Mouse (Mus musculus): ENCODE results near the gene Fndc3a. TPM values are rescaled to one million over a fixed set of nuclear protein-coding genes. Genes with fewer than 3 reads are reported as not detected.

Gene Fndc3a
- polyA plus RNA-seq, 1 experiment from 2014 or later: 13.5 TPM

- Histone ChIP-seq H3K4me2 (no peak overlapping the region), H3K27ac (no peak overlapping the region), H3K9ac (no peak overlapping the region), H3K9me3 (replicated peaks) (no peaks in the 10 kb centered on the region), H3K36me3 (no peaks in the 10 kb centered on the region), H3K4me3 (no peak overlapping the region), H3K4me1 (no peaks in the 10 kb centered on the region), H3K27me3 (replicated peaks) (peaks cover 10% of the 10 kb centered on the region; the same call in 1 of the 2 replicates)
- ATAC-seq: no peak
- WGBS (ENCODE audit: insufficient replicate concordance): 66% methylated on average over 4 of the region's 4 CpGs
Measured at GRCm38 (mm10) chr14:72716175-72716574, 6.4 kb upstream of the Fndc3a start.

DNA sequence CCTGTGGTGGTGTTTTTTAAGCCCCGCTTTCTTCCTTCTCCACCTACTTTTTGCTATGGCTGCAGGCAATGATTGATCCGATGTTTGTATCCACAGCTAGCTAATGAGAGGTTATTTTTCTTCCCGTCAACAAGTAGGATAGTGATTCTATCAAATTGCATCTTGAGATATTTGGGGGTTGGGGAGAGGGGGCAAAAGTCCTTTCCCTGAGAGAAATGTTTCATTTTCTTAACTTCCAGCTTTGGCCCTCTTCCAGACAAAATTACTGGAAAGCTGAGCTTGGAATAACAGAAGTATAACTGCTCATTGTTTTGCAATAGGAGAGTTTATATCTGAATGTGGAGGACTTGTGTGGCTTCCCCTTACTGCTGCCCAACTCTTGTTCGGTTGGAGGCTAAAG is 1.3 kb upstream of the Fndc3a start:
- 55% methylated on average over 4 of the region's 4 CpGs for WGBS (ENCODE audit: insufficient replicate concordance)

DNA sequence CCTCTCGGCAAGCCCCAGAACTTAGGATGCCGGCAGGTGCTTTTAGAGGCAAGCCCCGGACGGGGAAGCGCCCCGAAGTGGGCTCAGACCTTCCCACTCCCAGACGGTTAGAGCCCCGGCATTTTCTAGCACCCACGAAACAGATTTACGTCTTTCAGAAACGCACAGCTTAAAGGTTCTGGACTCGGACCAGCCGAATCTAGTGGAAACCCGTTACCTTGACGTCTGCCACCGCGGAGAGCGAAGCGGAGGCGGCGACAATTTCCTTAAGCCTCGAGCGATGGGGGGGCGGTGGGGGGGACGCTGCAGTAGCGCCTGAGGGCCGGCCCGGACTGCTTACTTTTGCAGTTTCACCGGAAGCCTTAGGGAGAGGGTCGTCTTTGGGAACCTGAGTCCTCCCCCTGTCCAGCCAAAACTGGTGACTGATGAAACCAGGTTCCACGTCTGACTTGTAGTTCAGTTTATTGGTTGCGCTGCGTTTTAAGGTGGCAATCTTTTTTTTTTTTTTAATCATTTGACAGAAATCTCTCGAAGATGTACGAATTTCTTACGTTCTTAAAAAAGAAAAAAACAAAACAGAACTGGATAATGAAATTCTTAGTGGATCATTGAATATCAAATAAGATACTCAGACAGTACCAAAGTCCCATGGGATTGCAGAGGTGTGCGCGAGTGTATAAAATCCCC is 681 bp upstream of the Fndc3a start:
- peaks cover 15% of the 10 kb centered on the region; the same call in 1 of the 2 replicates for H3K27me3 ChIP-seq (replicated peaks)
- ATAC-seq: peak; percentile 57; the same call in 1 of the 2 replicates
- peak overlapping the region; percentile 88 for H3K4me3 ChIP-seq
- peak overlapping the region; percentile 97 for H3K4me2 ChIP-seq
- peak overlapping the region; percentile 89 for H3K9ac ChIP-seq
- 3% methylated on average over 38 of the region's 38 CpGs for WGBS (ENCODE audit: insufficient replicate concordance)
- H3K36me3 ChIP-seq: no peaks in the 10 kb centered on the region
- H3K9me3 ChIP-seq (replicated peaks): no peaks in the 10 kb centered on the region
- peak overlapping the region; percentile 77; the same call in 1 of the 2 replicates for H3K27ac ChIP-seq
- peaks cover 26% of the 10 kb centered on the region for H3K4me1 ChIP-seq

More for the DNA sequence above, 1.3 kb upstream of the Fndc3a start:
- Histone ChIP-seq H3K4me3 (no peak overlapping the region), H3K4me2 (peak overlapping the region; percentile 97), H3K9ac (no peak overlapping the region), H3K4me1 (peaks cover 25% of the 10 kb centered on the region), H3K9me3 (replicated peaks) (no peaks in the 10 kb centered on the region), H3K27ac (no peak overlapping the region), H3K27me3 (replicated peaks) (peaks cover 15% of the 10 kb centered on the region; the same call in 1 of the 2 replicates), H3K36me3 (no peaks in the 10 kb centered on the region)
- ATAC-seq: no peak

DNA sequence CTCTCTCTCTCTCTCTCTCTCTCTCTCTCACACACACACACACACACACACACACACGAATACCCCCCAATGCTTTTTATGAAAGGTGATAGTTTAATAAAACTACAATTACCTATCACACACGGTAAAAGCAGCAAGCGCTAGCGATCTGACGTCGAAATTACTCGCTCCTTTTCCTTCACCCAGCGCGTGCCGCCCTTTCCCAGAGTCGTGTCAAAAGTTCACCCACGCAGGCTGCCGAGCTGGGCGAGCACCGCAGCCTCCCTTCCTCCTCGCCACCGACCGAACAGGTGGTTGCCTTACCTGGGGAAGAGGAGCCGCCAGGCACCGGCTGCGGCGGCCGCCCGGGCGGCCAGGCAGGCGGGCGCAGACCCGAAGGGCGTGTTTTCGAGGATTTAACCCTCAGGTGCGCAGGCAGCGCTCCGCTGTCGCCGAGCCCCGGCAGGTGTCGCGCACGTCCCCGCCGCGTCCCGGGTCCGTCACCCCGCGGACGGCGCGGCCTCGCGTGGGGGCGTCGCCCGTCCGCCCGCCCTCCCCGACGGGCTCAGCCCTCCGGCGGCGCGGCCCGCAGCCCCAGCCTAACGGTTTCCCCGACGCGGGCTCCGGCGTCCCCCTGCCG is 603 bp downstream of the Fndc3a start:
- peaks cover 26% of the 10 kb centered on the region for H3K4me1 ChIP-seq
- no peaks in the 10 kb centered on the region for H3K9me3 ChIP-seq (replicated peaks)
- H3K9ac ChIP-seq: peak overlapping the region; percentile 89
- peak overlapping the region; percentile 88 for H3K4me3 ChIP-seq
- no peaks in the 10 kb centered on the region for H3K36me3 ChIP-seq
- peak overlapping the region; percentile 97 for H3K4me2 ChIP-seq
- ATAC-seq: peak; percentile 83
- WGBS (ENCODE audit: insufficient replicate concordance): 1% methylated on average over 21 of the region's 70 CpGs
- H3K27me3 ChIP-seq (replicated peaks): peaks cover 15% of the 10 kb centered on the region; the same call in 1 of the 2 replicates
- peak overlapping the region; percentile 77 for H3K27ac ChIP-seq

DNA sequence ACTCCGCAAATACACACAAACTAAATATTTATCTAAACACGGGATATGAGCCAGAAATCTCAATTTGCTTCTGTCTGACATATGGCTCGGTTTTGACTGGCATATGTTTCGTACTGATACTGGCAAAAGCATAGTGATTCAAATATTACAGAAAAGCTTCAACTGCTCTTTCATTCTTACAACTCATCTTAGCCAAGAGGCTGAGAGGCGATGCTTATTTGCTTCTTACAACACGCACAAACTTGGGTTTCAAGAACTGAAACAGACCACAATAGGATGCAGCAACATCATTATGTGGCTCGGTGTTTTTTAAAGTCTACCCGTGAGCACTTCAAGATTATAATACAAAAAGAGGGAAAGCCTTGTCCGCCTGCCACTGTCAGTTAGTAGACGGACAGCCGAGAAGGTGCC is 1.2 kb downstream of the Fndc3a start:
- peak overlapping the region; percentile 88 for H3K4me3 ChIP-seq
- WGBS (ENCODE audit: insufficient replicate concordance): 25% methylated on average over 11 of the region's 11 CpGs
- H3K9me3 ChIP-seq (replicated peaks): no peaks in the 10 kb centered on the region
- H3K4me2 ChIP-seq: peak overlapping the region; percentile 97
- H3K27me3 ChIP-seq (replicated peaks): peaks cover 15% of the 10 kb centered on the region; the same call in 1 of the 2 replicates
- peaks cover 26% of the 10 kb centered on the region for H3K4me1 ChIP-seq
- H3K9ac ChIP-seq: 0 out of 2 replicates have a peak overlapping the region, but pooled peaks have one; percentile 89
- no peak for ATAC-seq
- no peaks in the 10 kb centered on the region for H3K36me3 ChIP-seq
- H3K27ac ChIP-seq: no peak overlapping the region

- Histone ChIP-seq H3K9me3 (replicated peaks) (no peaks in the 10 kb centered on the region), H3K4me3 (no peak overlapping the region), H3K4me2 (no peak overlapping the region), H3K27ac (no peak overlapping the region), H3K36me3 (no peaks in the 10 kb centered on the region), H3K4me1 (no peaks in the 10 kb centered on the region), H3K9ac (no peak overlapping the region), H3K27me3 (replicated peaks) (no peaks in the 10 kb centered on the region)
- WGBS (ENCODE audit: insufficient replicate concordance): 37% methylated on average over 5 of the region's 5 CpGs
- no peak for ATAC-seq
Measured at GRCm38 (mm10) chr14:72700056-72700455, 9.7 kb downstream of the Fndc3a start.

- H3K27me3 ChIP-seq (replicated peaks): no peaks in the 10 kb centered on the region
- no peaks in the 10 kb centered on the region for H3K9me3 ChIP-seq (replicated peaks)
- no peak overlapping the region for H3K4me3 ChIP-seq
- 27% methylated on average over 1 of the region's 1 CpGs for WGBS (ENCODE audit: insufficient replicate concordance)
- H3K4me2 ChIP-seq: no peak overlapping the region
- H3K9ac ChIP-seq: no peak overlapping the region
- H3K27ac ChIP-seq: no peak overlapping the region
- no peaks in the 10 kb centered on the region for H3K36me3 ChIP-seq
- ATAC-seq: no peak
- no peaks in the 10 kb centered on the region for H3K4me1 ChIP-seq
Measured at GRCm38 (mm10) chr14:72691406-72691805, 18.4 kb downstream of the Fndc3a start.

GRCm38 (mm10) chr14:72689525-72689924 is 20.3 kb downstream of the Fndc3a start:
- Histone ChIP-seq H3K9ac (no peak overlapping the region), H3K27ac (no peak overlapping the region), H3K9me3 (replicated peaks) (no peaks in the 10 kb centered on the region), H3K4me3 (no peak overlapping the region), H3K27me3 (replicated peaks) (no peaks in the 10 kb centered on the region), H3K36me3 (no peaks in the 10 kb centered on the region), H3K4me2 (no peak overlapping the region), H3K4me1 (no peaks in the 10 kb centered on the region)
- no peak for ATAC-seq

DNA sequence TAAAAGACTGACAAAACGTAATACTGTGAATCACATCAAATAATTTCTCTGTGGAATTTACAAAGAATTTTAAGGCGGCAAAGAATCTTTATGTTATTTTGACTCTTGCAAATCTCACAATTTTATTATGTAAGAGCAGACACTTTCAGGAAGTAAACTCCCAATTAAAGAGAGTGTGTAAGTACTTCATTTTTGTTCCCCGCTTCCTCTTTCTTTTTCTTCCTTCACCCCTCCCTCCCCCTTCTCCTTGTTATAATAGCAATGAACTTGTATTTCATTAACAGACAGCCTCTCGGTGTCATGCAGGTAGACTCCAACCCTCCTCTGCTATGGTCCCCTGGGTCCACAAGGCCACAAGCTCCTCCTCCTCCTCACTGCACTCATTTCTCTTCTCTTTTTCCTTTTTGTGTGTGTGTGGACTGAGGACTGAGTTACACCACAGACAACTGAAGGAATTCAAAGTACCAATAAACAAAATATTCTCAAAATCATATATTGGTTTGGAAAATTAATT is 24.9 kb downstream of the Fndc3a start:
- Histone ChIP-seq H3K4me1 (no peaks in the 10 kb centered on the region), H3K36me3 (no peaks in the 10 kb centered on the region), H3K9ac (no peak overlapping the region), H3K4me3 (no peak overlapping the region), H3K27ac (no peak overlapping the region), H3K27me3 (replicated peaks) (no peaks in the 10 kb centered on the region), H3K9me3 (replicated peaks) (no peaks in the 10 kb centered on the region), H3K4me2 (no peak overlapping the region)
- WGBS (ENCODE audit: insufficient replicate concordance): 62% methylated on average over 4 of the region's 4 CpGs
- no peak for ATAC-seq

DNA sequence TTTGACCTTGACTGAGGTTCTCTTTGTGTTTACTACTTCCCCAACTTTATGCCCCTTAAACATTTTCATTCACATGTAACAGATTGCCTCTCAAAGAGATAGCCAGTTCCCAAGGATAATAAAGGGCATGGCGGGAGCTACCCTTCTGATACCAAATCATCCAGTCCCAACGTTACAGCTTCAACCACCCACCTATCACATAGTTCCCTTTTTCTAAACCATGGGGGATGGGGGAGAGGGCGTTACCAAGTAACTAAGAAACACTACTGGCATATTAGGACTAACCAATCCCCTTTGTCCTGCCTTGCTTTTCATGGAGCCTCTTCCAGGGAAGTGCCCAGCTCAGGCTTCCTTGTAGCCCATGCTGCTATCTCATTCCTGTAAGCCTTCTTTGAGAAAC is 32.6 kb downstream of the Fndc3a start:
- no peak overlapping the region for H3K27ac ChIP-seq
- no peaks in the 10 kb centered on the region for H3K27me3 ChIP-seq (replicated peaks)
- no peaks in the 10 kb centered on the region for H3K9me3 ChIP-seq (replicated peaks)
- no peaks in the 10 kb centered on the region for H3K4me1 ChIP-seq
- no peak overlapping the region for H3K9ac ChIP-seq
- 36% methylated on average over 3 of the region's 3 CpGs for WGBS (ENCODE audit: insufficient replicate concordance)
- no peak overlapping the region for H3K4me2 ChIP-seq
- no peak overlapping the region for H3K4me3 ChIP-seq
- no peaks in the 10 kb centered on the region for H3K36me3 ChIP-seq
- ATAC-seq: no peak

- no peak overlapping the region for H3K9ac ChIP-seq
- H3K36me3 ChIP-seq: no peaks in the 10 kb centered on the region
- no peaks in the 10 kb centered on the region for H3K27me3 ChIP-seq (replicated peaks)
- H3K4me1 ChIP-seq: no peaks in the 10 kb centered on the region
- WGBS (ENCODE audit: insufficient replicate concordance): 88% methylated on average over 3 of the region's 3 CpGs
- no peak overlapping the region for H3K4me2 ChIP-seq
- H3K4me3 ChIP-seq: no peak overlapping the region
- no peak overlapping the region for H3K27ac ChIP-seq
- no peak for ATAC-seq
- no peaks in the 10 kb centered on the region for H3K9me3 ChIP-seq (replicated peaks)
Measured at GRCm38 (mm10) chr14:72671911-72672310, 37.9 kb downstream of the Fndc3a start.

GRCm38 (mm10) chr14:72670987-72671386 is 38.8 kb downstream of the Fndc3a start:
- H3K27ac ChIP-seq: no peak overlapping the region
- H3K27me3 ChIP-seq (replicated peaks): no peaks in the 10 kb centered on the region
- no peak overlapping the region for H3K4me3 ChIP-seq
- H3K4me1 ChIP-seq: no peaks in the 10 kb centered on the region
- H3K4me2 ChIP-seq: no peak overlapping the region
- no peak for ATAC-seq
- no peak overlapping the region for H3K9ac ChIP-seq
- 72% methylated on average over 2 of the region's 2 CpGs for WGBS (ENCODE audit: insufficient replicate concordance)
- H3K36me3 ChIP-seq: no peaks in the 10 kb centered on the region
- H3K9me3 ChIP-seq (replicated peaks): no peaks in the 10 kb centered on the region

Data from liver, embryonic 12.5 days (tissue).